Mouse (Mus musculus): ENCODE results near the gene Higd2a. TPM values are rescaled to one million over a fixed set of nuclear protein-coding genes. Genes with fewer than 3 reads are reported as not detected.

Gene Higd2a
- polyA plus RNA-seq (2014; fragmentation: Illumina TruSeq; extraction: RNeasy Lipid Tissue Mini Kit (QIAGEN cat#74804); ENCODE audit: low read depth, low replicate concordance) = 10.6 TPM

GRCm38 (mm10) chr13:54589996-54590951, at the start of gene Higd2a, which contains the start of gene Nop16:
TSS of gene Higd2a (plus strand) at chr13:54590207.
TSS of gene Nop16 (minus strand) at chr13:54590090.

GRCm38 (mm10) chr13:54565201-54565581, 24.8 kb upstream of the Higd2a start, which contains the start of gene 4833439L19Rik:
TSS of gene 4833439L19Rik (minus strand) at chr13:54565435.

GRCm38 (mm10) chr13:54574854-54575481, 15.0 kb upstream of the Higd2a start, which contains the start of gene Arl10:
TSS of gene Arl10 (plus strand) at chr13:54575015.

GRCm38 (mm10) chr13:54610972-54611754, 21.2 kb downstream of the Higd2a start, which contains the start of gene Cltb:
TSS of gene Cltb (minus strand) at chr13:54611344.

GRCm38 (mm10) chr13:54621155-54621932, 31.3 kb downstream of the Higd2a start, which contains the start of gene Faf2:
TSS of gene Faf2 (plus strand) at chr13:54621784.

Other genes starting within 250 kb of the Higd2a start
- 0.18 TPM for gene Cplx2, start 218.9 kb upstream of the Higd2a start, polyA plus RNA-seq (2014; fragmentation: Illumina TruSeq; extraction: RNeasy Lipid Tissue Mini Kit (QIAGEN cat#74804); ENCODE audit: low read depth, low replicate concordance)
- 7.8 TPM for gene Thoc3, start 121.4 kb upstream of the Higd2a start, polyA plus RNA-seq (2014; fragmentation: Illumina TruSeq; extraction: RNeasy Lipid Tissue Mini Kit (QIAGEN cat#74804); ENCODE audit: low read depth, low replicate concordance)
- 35.7 TPM for gene Simc1, start 86.4 kb upstream of the Higd2a start, polyA plus RNA-seq (2014; fragmentation: Illumina TruSeq; extraction: RNeasy Lipid Tissue Mini Kit (QIAGEN cat#74804); ENCODE audit: low read depth, low replicate concordance)
- gene 4833439L19Rik, start 24.8 kb upstream of the Higd2a start, polyA plus RNA-seq (2014; fragmentation: Illumina TruSeq; extraction: RNeasy Lipid Tissue Mini Kit (QIAGEN cat#74804); ENCODE audit: low read depth, low replicate concordance) = 44.5 TPM
- gene Arl10, start 15.2 kb upstream of the Higd2a start, polyA plus RNA-seq (2014; fragmentation: Illumina TruSeq; extraction: RNeasy Lipid Tissue Mini Kit (QIAGEN cat#74804); ENCODE audit: low read depth, low replicate concordance) = not detected
- 8.0 TPM for gene Nop16, start 117 bp upstream of the Higd2a start, polyA plus RNA-seq (2014; fragmentation: Illumina TruSeq; extraction: RNeasy Lipid Tissue Mini Kit (QIAGEN cat#74804); ENCODE audit: low read depth, low replicate concordance)
- 5.6 TPM for gene Cltb, start 21.1 kb downstream of the Higd2a start, polyA plus RNA-seq (2014; fragmentation: Illumina TruSeq; extraction: RNeasy Lipid Tissue Mini Kit (QIAGEN cat#74804); ENCODE audit: low read depth, low replicate concordance)
- 59.8 TPM for gene Faf2, start 31.6 kb downstream of the Higd2a start, polyA plus RNA-seq (2014; fragmentation: Illumina TruSeq; extraction: RNeasy Lipid Tissue Mini Kit (QIAGEN cat#74804); ENCODE audit: low read depth, low replicate concordance)
- gene Rnf44, start 103.7 kb downstream of the Higd2a start, polyA plus RNA-seq (2014; fragmentation: Illumina TruSeq; extraction: RNeasy Lipid Tissue Mini Kit (QIAGEN cat#74804); ENCODE audit: low read depth, low replicate concordance) = 11.5 TPM
- 0.14 TPM for gene Cdhr2, start 111.3 kb downstream of the Higd2a start, polyA plus RNA-seq (2014; fragmentation: Illumina TruSeq; extraction: RNeasy Lipid Tissue Mini Kit (QIAGEN cat#74804); ENCODE audit: low read depth, low replicate concordance)
- gene Gprin1, start 159.7 kb downstream of the Higd2a start, polyA plus RNA-seq (2014; fragmentation: Illumina TruSeq; extraction: RNeasy Lipid Tissue Mini Kit (QIAGEN cat#74804); ENCODE audit: low read depth, low replicate concordance) = not detected
- not detected for gene Sncb, start 176.4 kb downstream of the Higd2a start, polyA plus RNA-seq (2014; fragmentation: Illumina TruSeq; extraction: RNeasy Lipid Tissue Mini Kit (QIAGEN cat#74804); ENCODE audit: low read depth, low replicate concordance)
- gene Eif4e1b, start 193.8 kb downstream of the Higd2a start, polyA plus RNA-seq (2014; fragmentation: Illumina TruSeq; extraction: RNeasy Lipid Tissue Mini Kit (QIAGEN cat#74804); ENCODE audit: low read depth, low replicate concordance) = not detected
- gene Tspan17, start 199.2 kb downstream of the Higd2a start, polyA plus RNA-seq (2014; fragmentation: Illumina TruSeq; extraction: RNeasy Lipid Tissue Mini Kit (QIAGEN cat#74804); ENCODE audit: low read depth, low replicate concordance) = 5.2 TPM

Measured in testis, adult 10 weeks (tissue).